8 mouse cellular contexts compared by ENCODE assay signal in genomic region chr7:132315149-132316091, GRCm38 (mm10). TPM values are rescaled to one million over a fixed set of nuclear protein-coding genes. Genes with fewer than 3 reads are reported as not detected.
DNase-seq lines count a peak whose midpoint lies in the region; ATAC-seq lines count a peak whose summit lies in the region.

No protein-coding gene starts in this region.

- H3K9me3 ChIP-seq in hindbrain, embryonic 11.5 days (ENCODE audit: control insufficient read depth, low read length), result no peaks in the 10 kb centered on the region

- H3K4me3 ChIP-seq in hindbrain, embryonic 11.5 days (ENCODE audit: low read depth, low read length), result peak overlapping the region; percentile 76

- ATAC-seq in hindbrain, embryonic 11.5 days (ENCODE audit: low FRiP score), result peak; percentile 79

- WGBS in hindbrain, embryonic 11.5 days, result under 1% methylated on average over 47 of the region's 51 CpGs

- H3K36me3 ChIP-seq in hindbrain, embryonic 11.5 days (ENCODE audit: control insufficient read depth, insufficient read depth, low read length), result no peaks in the 10 kb centered on the region

- no peaks in the 10 kb centered on the region for H3K27me3 ChIP-seq in hindbrain, embryonic 11.5 days (ENCODE audit: control insufficient read depth, insufficient read depth, low read length)

- peak overlapping the region; percentile 94 for H3K9ac ChIP-seq in hindbrain, embryonic 11.5 days (ENCODE audit: low read depth, low read length)

- H3K4me2 ChIP-seq in hindbrain, embryonic 11.5 days (replicated peaks; ENCODE audit: low read depth, low read length), result peak overlapping the region; percentile 81

- peaks cover 13% of the 10 kb centered on the region; the same call in 1 of the 2 replicates for H3K4me1 ChIP-seq in hindbrain, embryonic 11.5 days (replicated peaks; ENCODE audit: control insufficient read depth, insufficient read depth, low read length)

- peak overlapping the region; percentile 91 for H3K27ac ChIP-seq in hindbrain, embryonic 11.5 days (ENCODE audit: low read depth, low read length)

- peak; percentile 39 for DNase-seq in NIH3T3 (ENCODE audit: low read depth)
- DNase-seq in cerebellum, adult 9-11 months, result peak; percentile 83
- peak; percentile 25 to 74 for DNase-seq in frontal cortex, adult 2 months (ENCODE audit: extremely low spot score in 1 of 2, low spot score in 1 of 2)
- DNase-seq in hindbrain, embryonic 11.5 days (ENCODE audit: low spot score), result peak; percentile 87
- peak; percentile 59 to 74 for DNase-seq in layer of hippocampus, postnatal 14 days (ENCODE audit: low spot score in 2 of 2)
- peak; percentile 81 for DNase-seq in lung, postnatal 14 days
- peak; percentile 72 for DNase-seq in ovary, postnatal 36 days (ENCODE audit: low spot score)
- DNase-seq in thymus, postnatal 25 days, result peak; percentile 81

RNA-seq across cellular contexts. Expression of gene Chst15, which starts 1.6 kb away (rescaled TPM):
- polyA plus RNA-seq in frontal cortex, adult 2 months (2012; rRNA removed), result 18.2 and 19.2 TPM in 2 replicates
- polyA plus RNA-seq in hindbrain, embryonic 11.5 days (2014; fragmentation: Nextera tagmentation; extraction: Ambion mirVana), result 25.5 and 28.3 TPM in 2 replicates
- total RNA-seq in layer of hippocampus, postnatal 14 days (2021), result 10 to 100 TPM; 33.8 to 37.6 TPM

Comparison
In these comparisons a context has a peak if more than half of its experiments do, and no peak if none do; other contexts are left out.
1. Peak in every context shown above with its lines: DNase-seq, ATAC-seq, H3K4me3 ChIP-seq and H3K27ac ChIP-seq.